Mouse (Mus musculus) brain, adult 2 months (tissue): ENCODE results near the gene Samd15.
"Not testable (repeated sequence)": the region's sequence is repeated elsewhere in the genome, so short reads cannot be mapped to it uniquely, and the experiment has no call there.

ENCODE experiments used
- DNase-seq: peaks from one replicate; pipeline ENCODE4 v3.0.0; 2011; ENCODE audit warnings: low read depth, low spot score

Gene Samd15

GRCm38 (mm10) chr12:87199206-87199972 is at the start of gene Samd15:
Gene Samd15, plus strand, starts transcription at chr12:87199723.
- DNase-seq = peak; percentile 64

- DNase-seq = not testable (repeated sequence)
These were observed 45.1 kb upstream of the Samd15 start for GRCm38 (mm10) chr12:87154448-87154847.

- DNase-seq = no peak
These were observed 42.2 kb upstream of the Samd15 start for GRCm38 (mm10) chr12:87157361-87157760.

DNA sequence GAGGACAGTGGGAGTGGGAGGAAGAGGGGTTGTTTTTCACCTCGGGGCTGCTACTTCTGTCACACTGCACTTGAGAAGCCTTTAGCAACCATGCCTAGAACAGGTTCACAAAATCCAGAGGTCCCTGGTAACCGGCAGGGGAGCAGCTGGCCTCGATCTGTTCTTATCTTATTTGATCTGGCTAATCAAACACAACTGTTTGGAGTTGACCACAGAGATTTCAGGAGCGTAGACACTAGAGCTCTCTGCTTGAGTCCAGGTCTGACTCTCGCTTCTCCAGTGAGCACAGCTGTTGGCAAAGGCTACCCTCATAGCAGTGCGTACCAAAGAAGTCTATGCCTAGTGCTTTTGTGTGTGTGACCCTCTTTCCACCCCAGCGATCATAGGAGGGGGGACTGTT is 41.4 kb upstream of the Samd15 start:
- DNase-seq = no peak

DNA sequence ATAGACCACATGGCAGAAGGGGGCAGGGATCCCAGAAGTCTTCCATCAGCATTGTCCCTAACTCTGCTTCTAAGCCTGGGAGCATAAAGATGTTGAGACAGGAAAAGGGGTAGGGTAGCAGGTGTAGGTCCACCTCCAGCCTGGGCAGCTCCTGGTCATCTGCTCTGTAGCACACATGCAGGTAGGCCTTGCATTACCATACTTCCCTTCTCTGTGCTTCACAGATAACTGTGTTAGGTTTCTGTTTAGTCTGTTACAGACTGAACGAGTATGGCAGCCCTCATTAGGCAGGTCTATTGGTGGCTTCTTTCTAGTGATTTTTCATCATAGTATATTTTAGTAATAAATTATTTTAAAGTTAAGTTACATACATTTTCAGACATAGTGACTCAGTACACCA is 39.2 kb upstream of the Samd15 start:
- no peak for DNase-seq

DNA sequence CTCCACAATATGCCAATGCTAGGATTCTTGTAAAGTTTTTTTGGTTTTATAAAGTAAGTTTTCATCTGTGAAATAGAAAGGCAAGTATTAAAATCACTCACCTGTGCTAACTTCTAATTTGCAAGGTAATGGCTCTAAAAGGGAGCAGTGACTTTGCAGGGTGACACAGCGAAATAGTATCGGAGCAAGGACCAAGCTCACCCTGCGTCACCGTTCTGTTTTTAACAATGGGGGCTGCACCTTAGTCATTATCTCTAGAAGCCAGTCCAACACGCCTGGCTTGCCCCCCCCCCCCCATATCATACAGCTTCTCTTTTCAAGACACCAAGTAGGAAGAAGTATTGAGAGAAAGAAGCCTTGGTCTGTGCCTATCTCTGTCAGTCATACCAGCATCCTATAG is 38.7 kb upstream of the Samd15 start:
- DNase-seq = no peak

GRCm38 (mm10) chr12:87175194-87175946 is 24.2 kb upstream of the Samd15 start:
- peak; percentile 68 for DNase-seq

DNA sequence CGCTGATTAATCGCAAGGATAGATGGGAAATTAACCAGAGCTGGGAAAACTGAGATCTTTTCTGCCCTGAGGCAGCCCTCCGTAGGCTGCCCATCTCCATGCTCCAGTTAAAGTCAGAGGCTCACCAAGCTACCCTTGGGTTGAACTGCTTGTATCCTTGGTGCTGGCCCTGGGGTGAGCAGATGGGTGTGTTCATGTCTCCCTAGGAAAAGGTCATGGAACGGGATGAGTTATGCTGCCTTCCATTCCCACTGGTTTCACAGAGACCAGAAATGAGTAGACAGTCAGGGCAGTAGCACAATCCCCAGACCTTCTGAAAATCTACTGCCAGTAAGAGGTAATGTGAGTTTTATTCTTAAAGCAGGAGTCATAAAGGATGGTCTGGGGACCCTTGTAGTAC is 21.9 kb upstream of the Samd15 start:
- no peak for DNase-seq

GRCm38 (mm10) chr12:87193008-87193407 is 6.5 kb upstream of the Samd15 start:
- DNase-seq = no peak

GRCm38 (mm10) chr12:87195069-87195468 is 4.5 kb upstream of the Samd15 start:
- DNase-seq = no peak

DNA sequence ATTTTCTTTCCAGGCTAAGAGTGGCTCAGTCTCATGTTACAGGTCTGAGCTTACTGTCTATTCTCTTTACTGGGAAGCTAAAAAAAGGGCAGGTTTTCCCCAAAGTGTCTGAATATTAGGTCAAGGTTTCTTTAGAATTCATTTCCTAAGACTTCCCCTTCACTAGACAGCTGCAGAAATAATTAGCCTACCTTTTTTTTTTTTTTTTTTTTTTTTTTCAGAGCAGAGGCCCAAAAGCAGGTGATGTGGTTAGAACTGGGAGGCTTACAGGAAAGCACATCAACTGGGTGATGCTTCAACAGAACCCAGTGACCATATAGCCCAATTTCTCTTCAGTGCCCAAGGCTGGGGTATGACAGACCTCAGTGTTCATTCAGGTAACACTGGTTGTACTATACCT is 3.2 kb upstream of the Samd15 start:
- DNase-seq = no peak

DNA sequence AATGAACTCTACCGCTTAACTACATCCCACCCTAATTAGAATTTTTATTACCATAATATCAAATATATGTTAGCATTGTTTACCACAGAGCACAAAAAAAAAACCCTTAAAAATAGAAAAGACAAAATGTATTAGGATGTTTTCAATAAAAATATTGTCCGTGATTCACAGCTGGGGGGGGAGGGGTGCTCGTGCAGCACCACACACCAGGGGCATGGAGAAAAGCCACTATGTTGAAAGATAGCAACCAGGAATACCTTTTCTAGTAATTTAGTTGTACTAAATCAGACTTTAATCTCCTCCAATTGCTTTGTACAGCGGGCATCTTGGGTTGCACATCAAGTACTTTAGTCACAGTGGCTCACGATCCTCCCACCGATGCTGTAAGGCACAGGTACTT is 731 bp upstream of the Samd15 start:
- DNase-seq = peak; percentile 26

DNA sequence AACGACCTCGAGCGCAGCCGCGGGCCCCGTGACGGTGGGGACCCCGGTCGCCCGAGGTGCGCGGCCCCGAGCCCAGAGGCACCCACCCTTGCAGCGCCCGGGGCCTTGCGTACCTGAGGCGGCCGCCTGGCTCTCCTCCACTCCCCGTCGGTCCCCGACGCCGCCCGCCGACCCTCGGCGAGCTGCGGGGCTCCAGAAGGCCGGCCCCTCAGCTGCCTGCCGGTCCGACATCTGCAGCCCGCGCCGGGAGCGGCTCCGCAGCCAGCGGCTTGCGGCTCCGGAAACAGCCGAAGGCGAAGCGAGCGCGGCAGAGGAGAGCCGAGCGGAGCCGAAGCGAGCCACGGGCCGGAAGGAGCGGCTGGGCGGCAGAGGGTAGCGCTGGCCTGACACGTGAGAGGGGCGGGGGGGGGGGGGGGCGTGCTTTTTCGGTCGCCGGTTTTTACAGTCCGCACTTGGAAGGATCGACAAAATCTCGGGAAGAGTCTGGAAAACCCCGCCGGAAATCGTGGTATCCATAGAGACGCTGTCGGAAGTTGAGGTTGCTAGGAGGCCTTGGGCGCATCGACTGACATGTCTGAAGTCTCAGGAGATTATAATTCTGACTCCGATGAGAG is 557 bp downstream of the Samd15 start, which contains the start of gene Tmed8:
Gene Tmed8, minus strand, starts transcription at position 482 of the 614 bp plus-strand sequence.
- peak; percentile 94 for DNase-seq

DNA sequence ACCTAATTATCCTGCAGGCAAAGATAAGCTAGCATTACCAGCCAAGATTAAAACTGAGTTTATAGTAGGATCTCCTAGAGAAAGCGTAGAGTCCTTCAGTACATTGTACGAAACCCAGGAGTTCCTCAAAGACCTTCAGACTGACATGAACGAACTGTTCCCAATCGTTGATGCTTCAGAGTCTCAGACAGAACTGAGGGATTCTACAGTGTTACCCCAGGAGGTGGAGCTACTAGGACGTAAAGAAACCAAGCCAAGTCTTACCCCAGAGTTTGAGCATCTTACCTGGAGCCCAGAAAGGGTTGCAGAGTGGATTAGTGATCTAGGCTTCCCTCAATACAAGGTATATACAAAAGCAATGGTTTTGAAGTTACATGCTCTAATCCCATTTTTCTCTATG is 2.2 kb downstream of the Samd15 start:
- no peak for DNase-seq

- not testable (repeated sequence) for DNase-seq
These were observed 6.3 kb downstream of the Samd15 start for GRCm38 (mm10) chr12:87205789-87206188.

- DNase-seq = no peak
These were observed 13.5 kb downstream of the Samd15 start for GRCm38 (mm10) chr12:87212844-87213606.

DNA sequence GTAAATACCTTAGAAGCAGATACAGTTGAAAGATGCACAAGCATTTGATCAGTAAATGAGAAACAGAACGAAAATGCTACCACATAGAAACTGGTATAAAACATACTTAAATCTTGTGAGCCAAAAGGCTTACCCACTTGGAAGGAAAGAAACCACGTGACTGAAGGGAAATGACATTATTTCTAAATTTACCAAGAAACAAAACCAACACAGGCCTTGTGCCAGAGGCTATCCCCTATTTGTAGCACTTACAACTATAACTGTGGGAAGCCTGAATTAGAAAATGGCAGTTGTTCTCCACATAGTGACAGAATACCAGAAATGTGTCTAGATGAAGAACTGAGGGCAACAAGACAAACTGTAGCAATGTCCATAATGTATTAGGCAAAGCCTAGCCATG is 16.5 kb downstream of the Samd15 start:
- no peak for DNase-seq

- DNase-seq = no peak
These were observed 18.1 kb downstream of the Samd15 start for GRCm38 (mm10) chr12:87217596-87217995.

DNA sequence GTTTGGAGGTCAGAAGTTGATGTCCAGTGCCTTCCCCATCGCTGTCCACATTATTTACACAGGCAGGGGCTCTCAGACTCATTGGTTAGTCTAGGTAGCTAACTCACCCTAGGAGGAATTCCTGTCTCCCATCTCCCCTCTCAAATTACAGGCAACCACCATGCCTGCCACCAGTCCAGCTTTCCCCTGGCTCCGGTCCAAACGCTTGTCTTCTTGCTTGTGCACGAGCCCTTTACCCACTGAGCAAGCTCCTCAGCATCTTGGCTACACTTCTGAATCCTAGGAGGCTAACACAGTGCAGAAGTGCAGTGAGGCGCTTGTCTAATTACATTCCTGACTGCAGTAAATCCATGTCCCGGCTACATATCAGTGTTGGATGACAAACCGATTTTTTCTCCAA is 19.8 kb downstream of the Samd15 start:
- no peak for DNase-seq

DNA sequence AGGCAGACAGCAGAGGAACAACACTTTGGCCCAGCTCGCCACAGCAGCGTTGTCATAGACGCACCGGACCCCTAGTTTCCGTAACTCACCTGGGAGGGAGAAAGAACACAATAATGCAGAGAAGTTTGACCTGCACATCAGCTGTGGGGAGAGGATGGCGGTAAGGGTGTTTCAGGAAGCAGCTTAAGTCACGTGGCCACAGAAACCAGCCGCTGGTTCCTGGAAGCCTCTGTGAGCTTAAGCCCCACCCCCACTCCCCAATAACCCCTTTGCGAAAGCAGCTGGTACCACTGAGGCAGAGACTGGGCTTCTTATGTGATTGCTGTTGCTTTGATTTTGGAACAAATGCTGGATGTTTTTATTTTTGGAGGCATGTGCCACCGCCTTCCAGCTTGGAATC is 25.4 kb downstream of the Samd15 start:
- no peak for DNase-seq

GRCm38 (mm10) chr12:87226801-87227200 is 27.3 kb downstream of the Samd15 start:
- no peak for DNase-seq

GRCm38 (mm10) chr12:87229633-87230032 is 30.1 kb downstream of the Samd15 start:
- no peak for DNase-seq
